8 mouse cellular contexts compared by ENCODE assay signal in genomic region chr5:112265515-112265914, GRCm38 (mm10). TPM values are rescaled to one million over a fixed set of nuclear protein-coding genes. Genes with fewer than 3 reads are reported as not detected.
A peak's percentile ranks its signal among the peaks of the same experiment; 100 is the strongest.
DNase-seq lines count a peak whose midpoint lies in the region; ATAC-seq and TF ChIP-seq lines count a peak whose summit lies in the region.

No protein-coding gene starts in this region.

- ATAC-seq in embryonic facial prominence, embryonic 11.5 days (replicated peaks; ENCODE audit: insufficient number of reproducible peaks, low FRiP score, low TSS enrichment, low read depth) = no peak
- ATAC-seq in liver, embryonic 12.5 days = peak; percentile 75
- ATAC-seq in inflammation-experienced regulatory T-cells, adult 6 months = no peak

- H3K4me3 ChIP-seq in lung, adult 2 months (replicated peaks; ENCODE audit: extremely low read depth, low read depth, low read length) = peak overlapping the region; percentile 15
- no peak overlapping the region for H3K4me3 ChIP-seq in embryonic facial prominence, embryonic 11.5 days (ENCODE audit: low read depth, low read length)
- no peak overlapping the region for H3K4me3 ChIP-seq in liver, embryonic 12.5 days
- H3K4me3 ChIP-seq in left cerebral cortex, adult 2 months = no peak overlapping the region
- H3K4me3 ChIP-seq in cerebellum, adult 2 months (replicated peaks; ENCODE audit: insufficient read depth, low read depth, low read length) = no peak overlapping the region

- H3K27ac ChIP-seq in embryonic facial prominence, embryonic 11.5 days (replicated peaks; ENCODE audit: low read depth, low read length) = no peak overlapping the region
- H3K27ac ChIP-seq in liver, embryonic 12.5 days = peak overlapping the region; percentile 37; the same call in 1 of the 2 replicates
- no peak overlapping the region for H3K27ac ChIP-seq in left cerebral cortex, adult 2 months
- no peak overlapping the region for H3K27ac ChIP-seq in cerebellum, adult 2 months (ENCODE audit: insufficient read depth, low read length)

- H3K4me1 ChIP-seq in lung, adult 2 months (ENCODE audit: control insufficient read depth, insufficient read depth, low read length) = no peaks in the 10 kb centered on the region
- H3K4me1 ChIP-seq in embryonic facial prominence, embryonic 11.5 days (ENCODE audit: control insufficient read depth, insufficient read depth, low read length) = no peaks in the 10 kb centered on the region
- peaks cover 51% of the 10 kb centered on the region for H3K4me1 ChIP-seq in liver, embryonic 12.5 days
- no peaks in the 10 kb centered on the region for H3K4me1 ChIP-seq in cerebellum, adult 2 months (ENCODE audit: control insufficient read depth, insufficient read depth, low read length)

- no peaks in the 10 kb centered on the region for H3K9me3 ChIP-seq in embryonic facial prominence, embryonic 11.5 days (replicated peaks; ENCODE audit: control insufficient read depth, low read length)
- H3K9me3 ChIP-seq in liver, embryonic 12.5 days (replicated peaks) = no peaks in the 10 kb centered on the region

- WGBS in lung, adult 2 months = 26% methylated on average over 10 of the region's 10 CpGs
- 2% methylated on average over 10 of the region's 10 CpGs for WGBS in embryonic facial prominence, embryonic 11.5 days
- 4% methylated on average over 10 of the region's 10 CpGs for WGBS in liver, embryonic 12.5 days (ENCODE audit: insufficient replicate concordance)
- WGBS in cerebellum, adult 2 months = 38% methylated on average over 10 of the region's 10 CpGs

- H3K27me3 ChIP-seq in embryonic facial prominence, embryonic 11.5 days (ENCODE audit: control insufficient read depth, insufficient read depth, low read length) = peaks cover 2% of the 10 kb centered on the region; the same call in 1 of the 2 replicates
- H3K27me3 ChIP-seq in liver, embryonic 12.5 days (replicated peaks) = peaks cover 30% of the 10 kb centered on the region
- H3K27me3 ChIP-seq in cerebellum, adult 2 months (ENCODE audit: control insufficient read depth, insufficient read depth, low read length) = no peaks in the 10 kb centered on the region

- peak overlapping the region; percentile 20; the same call in 1 of the 2 replicates for H3K4me2 ChIP-seq in embryonic facial prominence, embryonic 11.5 days (ENCODE audit: low read depth, low read length)
- peak overlapping the region; percentile 56 for H3K4me2 ChIP-seq in liver, embryonic 12.5 days

- no peak for TF ChIP-seq CTCF in lung, adult 2 months (IDR thresholded peaks at IDR 0.05; ENCODE audit: insufficient read depth, low read length)
- no peak for TF ChIP-seq CTCF in left cerebral cortex, adult 2 months (IDR thresholded peaks at IDR 0.05)
- TF ChIP-seq CTCF in cerebellum, adult 2 months (IDR thresholded peaks at IDR 0.05; ENCODE audit: borderline replicate concordance, insufficient read depth, low read depth, low read length) = no peak

- DNase-seq in lung, adult 2 months = no peak
- no peak for DNase-seq in lung, postnatal 25 days (ENCODE audit: low spot score)
- peak; percentile 64 for DNase-seq in embryonic facial prominence, embryonic 11.5 days (ENCODE audit: low spot score)
- DNase-seq in retina, postnatal 1 day = peak; percentile 61
- no peak for DNase-seq in left cerebral cortex, adult 2 months (ENCODE audit: extremely low spot score in 1 of 2, low spot score in 2 of 2)
- DNase-seq in cerebellum, adult 2 months = no peak

- no peak for TF ChIP-seq POLR2A in lung, adult 2 months (IDR thresholded peaks at IDR 0.05; ENCODE audit: borderline replicate concordance, extremely low read depth, low read depth, low read length)
- TF ChIP-seq POLR2A in cerebellum, adult 2 months (IDR thresholded peaks at IDR 0.05; ENCODE audit: borderline replicate concordance, insufficient read depth, low read length) = no peak

- intact Hi-C loops in left cerebral cortex, adult 2 months (cut with DNase I) = no loop called here

- no peaks in the 10 kb centered on the region for H3K36me3 ChIP-seq in embryonic facial prominence, embryonic 11.5 days (replicated peaks; ENCODE audit: control insufficient read depth, insufficient read depth, low read depth, low read length)
- H3K36me3 ChIP-seq in liver, embryonic 12.5 days = no peaks in the 10 kb centered on the region

- H3K9ac ChIP-seq in embryonic facial prominence, embryonic 11.5 days (replicated peaks; ENCODE audit: low read length) = no peak overlapping the region
- H3K9ac ChIP-seq in liver, embryonic 12.5 days = 0 out of 2 replicates have a peak overlapping the region, but pooled peaks have one; percentile 5

RNA-seq across cellular contexts. Expression of gene Crybb1, which starts 9.9 kb away (rescaled TPM):
- 0.14 TPM in 1 of 2 replicates, not detected in the other for polyA plus RNA-seq in lung, adult 2 months (2012; rRNA removed)
- polyA plus RNA-seq in embryonic facial prominence, embryonic 11.5 days (2014; fragmentation: Nextera tagmentation; extraction: Ambion mirVana) = 2.7 and 20.0 TPM in 2 replicates
- 0.15 and 0.16 TPM in 2 replicates for polyA plus RNA-seq in liver, embryonic 12.5 days (2016; fragmentation: Nextera tagmentation; extraction: Ambion mirVana)
- 1 to 10 TPM; 6.9 to 7.4 TPM for total RNA-seq in left cerebral cortex, adult 2 months (2021)
- polyA plus RNA-seq in cerebellum, adult 2 months (2012; rRNA removed) = 1.3 and 1.9 TPM in 2 replicates
- under 1 TPM in 1 of 3 experiments, not detected in 2; 0.97 TPM for polyA plus RNA-seq in inflammation-experienced regulatory T-cells, adult 6 months (2017; shearing (Covaris generic))

RNA-seq across cellular contexts. Expression of gene Tpst2, which starts 11.0 kb away (rescaled TPM):
- 122 and 144 TPM in 2 replicates for polyA plus RNA-seq in lung, adult 2 months (2012; rRNA removed)
- polyA plus RNA-seq in embryonic facial prominence, embryonic 11.5 days (2014; fragmentation: Nextera tagmentation; extraction: Ambion mirVana) = 29.0 and 30.1 TPM in 2 replicates
- 40.5 and 45.1 TPM in 2 replicates for polyA plus RNA-seq in liver, embryonic 12.5 days (2016; fragmentation: Nextera tagmentation; extraction: Ambion mirVana)
- total RNA-seq in left cerebral cortex, adult 2 months (2021) = 10 to 100 TPM; 37.5 to 41.9 TPM
- polyA plus RNA-seq in cerebellum, adult 2 months (2012; rRNA removed) = 30.3 and 35.2 TPM in 2 replicates
- 100 to 1,000 TPM in 1 of 3 experiments, 10 to 100 TPM in 2; 59.1 to 111 (median 64.1) TPM for polyA plus RNA-seq in inflammation-experienced regulatory T-cells, adult 6 months (2017; shearing (Covaris generic))

RNA-seq across cellular contexts. Expression of gene Cryba4, which starts 13.2 kb away (rescaled TPM):
- 1.0 and 1.4 TPM in 2 replicates for polyA plus RNA-seq in lung, adult 2 months (2012; rRNA removed)
- polyA plus RNA-seq in embryonic facial prominence, embryonic 11.5 days (2014; fragmentation: Nextera tagmentation; extraction: Ambion mirVana) = 0.69 and 1.6 TPM in 2 replicates
- 0.73 and 0.77 TPM in 2 replicates for polyA plus RNA-seq in liver, embryonic 12.5 days (2016; fragmentation: Nextera tagmentation; extraction: Ambion mirVana)
- total RNA-seq in left cerebral cortex, adult 2 months (2021) = under 1 TPM in 1 of 2 experiments, not detected in 1; 0.49 TPM
- polyA plus RNA-seq in cerebellum, adult 2 months (2012; rRNA removed) = 0.51 and 0.52 TPM in 2 replicates
- 1 to 10 TPM in 1 of 3 experiments, under 1 TPM in 1, not detected in 1; 0.56 to 1.3 TPM for polyA plus RNA-seq in inflammation-experienced regulatory T-cells, adult 6 months (2017; shearing (Covaris generic))

Comparison
In these comparisons a context has a peak if more than half of its experiments do, and no peak if none do; other contexts are left out.
1. DNase-seq: peak in embryonic facial prominence, embryonic 11.5 days (single experiment) and retina, postnatal 1 day (single experiment); none in lung, adult 2 months (single experiment), lung, postnatal 25 days (single experiment), left cerebral cortex, adult 2 months (0 of 2) and cerebellum, adult 2 months (0 of 2).